Mouse (Mus musculus): ENCODE measurements around the gene Zxdc. TPM values are rescaled to one million over a fixed set of nuclear protein-coding genes. Genes with fewer than 3 reads are reported as not detected.
A peak's percentile ranks its signal among the peaks of the same experiment; 100 is the strongest.

Gene Zxdc
- polyA plus RNA-seq, 1 experiment from 2014 or later, result 6.4 TPM

GRCm38 (mm10) chr6:90411926-90412325, 42.6 kb downstream of the Zxdc start:
- Histone ChIP-seq H3K9ac (replicated peaks; ENCODE audit: low read length) (no peak overlapping the region), H3K4me1 (ENCODE audit: insufficient read depth, low read length) (no peaks in the 10 kb centered on the region), H3K4me2 (replicated peaks; ENCODE audit: low read depth, low read length) (no peak overlapping the region), H3K9me3 (ENCODE audit: low read length) (no peaks in the 10 kb centered on the region), H3K27ac (ENCODE audit: low read length) (no peak overlapping the region), H3K4me3 (ENCODE audit: low read length) (no peak overlapping the region), H3K27me3 (ENCODE audit: insufficient read depth, low read length) (no peaks in the 10 kb centered on the region), H3K36me3 (ENCODE audit: insufficient read depth, low read length) (no peaks in the 10 kb centered on the region)
- no peak for ATAC-seq (ENCODE audit: low FRiP score, low TSS enrichment)
- WGBS, result 63% methylated on average over 7 of the region's 7 CpGs

- 0 out of 2 replicates have a peak overlapping the region, but pooled peaks have one; percentile 28 for H3K9ac ChIP-seq (replicated peaks; ENCODE audit: low read length)
- 6% methylated on average over 14 of the region's 14 CpGs for WGBS
- no peak overlapping the region for H3K27ac ChIP-seq (ENCODE audit: low read length)
- no peaks in the 10 kb centered on the region for H3K9me3 ChIP-seq (ENCODE audit: low read length)
- peaks cover 4% of the 10 kb centered on the region; the same call in 1 of the 2 replicates for H3K4me1 ChIP-seq (ENCODE audit: insufficient read depth, low read length)
- H3K4me3 ChIP-seq (ENCODE audit: low read length), result peak overlapping the region; percentile 29
- H3K36me3 ChIP-seq (ENCODE audit: insufficient read depth, low read length), result no peaks in the 10 kb centered on the region
- H3K4me2 ChIP-seq (replicated peaks; ENCODE audit: low read depth, low read length), result peak overlapping the region; percentile 55
- peak; percentile 86 for ATAC-seq (ENCODE audit: low FRiP score, low TSS enrichment)
- peaks cover 9% of the 10 kb centered on the region for H3K27me3 ChIP-seq (ENCODE audit: insufficient read depth, low read length)
These were observed 53.3 kb downstream of the Zxdc start for GRCm38 (mm10) chr6:90422565-90422964.

GRCm38 (mm10) chr6:90425361-90425760, 56.1 kb downstream of the Zxdc start:
- peaks cover 14% of the 10 kb centered on the region for H3K27me3 ChIP-seq (ENCODE audit: insufficient read depth, low read length)
- 74% methylated on average over 3 of the region's 3 CpGs for WGBS

GRCm38 (mm10) chr6:90426003-90426402, 56.7 kb downstream of the Zxdc start:
- Histone ChIP-seq H3K9me3 (ENCODE audit: low read length) (no peaks in the 10 kb centered on the region), H3K9ac (replicated peaks; ENCODE audit: low read length) (no peak overlapping the region), H3K27me3 (ENCODE audit: insufficient read depth, low read length) (peaks cover 14% of the 10 kb centered on the region), H3K4me3 (ENCODE audit: low read length) (no peak overlapping the region), H3K4me2 (replicated peaks; ENCODE audit: low read depth, low read length) (no peak overlapping the region), H3K4me1 (ENCODE audit: insufficient read depth, low read length) (peaks cover 12% of the 10 kb centered on the region; the same call in 1 of the 2 replicates), H3K36me3 (ENCODE audit: insufficient read depth, low read length) (no peaks in the 10 kb centered on the region), H3K27ac (ENCODE audit: low read length) (no peak overlapping the region)
- ATAC-seq (ENCODE audit: low FRiP score, low TSS enrichment), result no peak
- 79% methylated on average over 4 of the region's 4 CpGs for WGBS

More at GRCm38 (mm10) chr6:90425361-90425760, 56.1 kb downstream of the Zxdc start:
- no peaks in the 10 kb centered on the region for H3K9me3 ChIP-seq (ENCODE audit: low read length)
- no peak overlapping the region for H3K27ac ChIP-seq (ENCODE audit: low read length)
- ATAC-seq (ENCODE audit: low FRiP score, low TSS enrichment), result no peak
- H3K4me3 ChIP-seq (ENCODE audit: low read length), result no peak overlapping the region
- peaks cover 12% of the 10 kb centered on the region; the same call in 1 of the 2 replicates for H3K4me1 ChIP-seq (ENCODE audit: insufficient read depth, low read length)
- H3K36me3 ChIP-seq (ENCODE audit: insufficient read depth, low read length), result no peaks in the 10 kb centered on the region
- no peak overlapping the region for H3K4me2 ChIP-seq (replicated peaks; ENCODE audit: low read depth, low read length)
- H3K9ac ChIP-seq (replicated peaks; ENCODE audit: low read length), result no peak overlapping the region

GRCm38 (mm10) chr6:90428380-90428974, 59.2 kb downstream of the Zxdc start, which contains the start of gene Cfap100:
Gene Cfap100, minus strand, starts transcription at chr6:90428797.
- peak; percentile 87 for ATAC-seq (ENCODE audit: low FRiP score, low TSS enrichment)
- under 1% methylated on average over 31 of the region's 31 CpGs for WGBS
- no peak within 1 kb of the TSS; the same call in 1 of the 2 replicates for H3K27ac ChIP-seq (ENCODE audit: low read length)

GRCm38 (mm10) chr6:90429911-90430310, 60.6 kb downstream of the Zxdc start:
- peaks cover 8% of the 10 kb centered on the region; the same call in 1 of the 2 replicates for H3K4me1 ChIP-seq (ENCODE audit: insufficient read depth, low read length)
- peaks cover 14% of the 10 kb centered on the region for H3K27me3 ChIP-seq (ENCODE audit: insufficient read depth, low read length)
- H3K4me3 ChIP-seq (ENCODE audit: low read length), result no peak overlapping the region
- 50% methylated on average over 14 of the region's 14 CpGs for WGBS
- no peaks in the 10 kb centered on the region for H3K36me3 ChIP-seq (ENCODE audit: insufficient read depth, low read length)
- H3K9ac ChIP-seq (replicated peaks; ENCODE audit: low read length), result no peak overlapping the region
- H3K4me2 ChIP-seq (replicated peaks; ENCODE audit: low read depth, low read length), result no peak overlapping the region
- no peak overlapping the region for H3K27ac ChIP-seq (ENCODE audit: low read length)
- no peaks in the 10 kb centered on the region for H3K9me3 ChIP-seq (ENCODE audit: low read length)
- no peak for ATAC-seq (ENCODE audit: low FRiP score, low TSS enrichment)

More at GRCm38 (mm10) chr6:90428380-90428974, 59.2 kb downstream of the Zxdc start, which contains the start of gene Cfap100:
- no peaks in the 10 kb centered on the region for H3K36me3 ChIP-seq (ENCODE audit: insufficient read depth, low read length)
- H3K4me1 ChIP-seq (ENCODE audit: insufficient read depth, low read length), result peaks cover 8% of the 10 kb centered on the region; the same call in 1 of the 2 replicates
- H3K27me3 ChIP-seq (ENCODE audit: insufficient read depth, low read length), result peaks cover 14% of the 10 kb centered on the region
- peak within 1 kb of the TSS; percentile 87 for H3K4me2 ChIP-seq (replicated peaks; ENCODE audit: low read depth, low read length)
- peak within 1 kb of the TSS; percentile 50 for H3K4me3 ChIP-seq (ENCODE audit: low read length)
- peak within 1 kb of the TSS; percentile 64 for H3K9ac ChIP-seq (replicated peaks; ENCODE audit: low read length)
- H3K9me3 ChIP-seq (ENCODE audit: low read length), result no peaks in the 10 kb centered on the region

- Histone ChIP-seq H3K4me1 (ENCODE audit: insufficient read depth, low read length) (peaks cover 8% of the 10 kb centered on the region; the same call in 1 of the 2 replicates), H3K36me3 (ENCODE audit: insufficient read depth, low read length) (no peaks in the 10 kb centered on the region), H3K27me3 (ENCODE audit: insufficient read depth, low read length) (peaks cover 14% of the 10 kb centered on the region), H3K27ac (ENCODE audit: low read length) (no peak overlapping the region), H3K4me2 (replicated peaks; ENCODE audit: low read depth, low read length) (no peak overlapping the region), H3K4me3 (ENCODE audit: low read length) (no peak overlapping the region), H3K9me3 (ENCODE audit: low read length) (no peaks in the 10 kb centered on the region), H3K9ac (replicated peaks; ENCODE audit: low read length) (no peak overlapping the region)
- ATAC-seq (ENCODE audit: low FRiP score, low TSS enrichment), result no peak
- 75% methylated on average over 2 of the region's 2 CpGs for WGBS
These were observed 62.2 kb downstream of the Zxdc start for GRCm38 (mm10) chr6:90431487-90431886.

GRCm38 (mm10) chr6:90434687-90435086, 65.4 kb downstream of the Zxdc start:
- Histone ChIP-seq H3K4me3 (ENCODE audit: low read length) (no peak overlapping the region), H3K4me1 (ENCODE audit: insufficient read depth, low read length) (no peaks in the 10 kb centered on the region), H3K9ac (replicated peaks; ENCODE audit: low read length) (no peak overlapping the region), H3K9me3 (ENCODE audit: low read length) (0 out of 2 replicates have a peak, but pooled peaks cover 5% of the 10 kb centered on the region), H3K4me2 (replicated peaks; ENCODE audit: low read depth, low read length) (no peak overlapping the region), H3K36me3 (ENCODE audit: insufficient read depth, low read length) (no peaks in the 10 kb centered on the region), H3K27ac (ENCODE audit: low read length) (no peak overlapping the region), H3K27me3 (ENCODE audit: insufficient read depth, low read length) (no peaks in the 10 kb centered on the region)
- 71% methylated on average over 3 of the region's 3 CpGs for WGBS
- ATAC-seq (ENCODE audit: low FRiP score, low TSS enrichment), result peak; percentile 47; the same call in 1 of the 2 replicates

- no peak overlapping the region for H3K9ac ChIP-seq (replicated peaks; ENCODE audit: low read length)
- no peak overlapping the region for H3K4me2 ChIP-seq (replicated peaks; ENCODE audit: low read depth, low read length)
- H3K36me3 ChIP-seq (ENCODE audit: insufficient read depth, low read length), result no peaks in the 10 kb centered on the region
- H3K4me3 ChIP-seq (ENCODE audit: low read length), result no peak overlapping the region
- 0 out of 2 replicates have a peak, but pooled peaks cover 5% of the 10 kb centered on the region for H3K9me3 ChIP-seq (ENCODE audit: low read length)
- peak; percentile 82 for ATAC-seq (ENCODE audit: low FRiP score, low TSS enrichment)
- 19% methylated on average over 11 of the region's 11 CpGs for WGBS
- H3K27me3 ChIP-seq (ENCODE audit: insufficient read depth, low read length), result no peaks in the 10 kb centered on the region
- no peak overlapping the region for H3K27ac ChIP-seq (ENCODE audit: low read length)
- no peaks in the 10 kb centered on the region for H3K4me1 ChIP-seq (ENCODE audit: insufficient read depth, low read length)
These were observed 65.9 kb downstream of the Zxdc start for GRCm38 (mm10) chr6:90435195-90435618.
